Mouse (Mus musculus) liver, adult 2 months (tissue): ENCODE measurements around the gene Pdilt. TPM values are rescaled to one million over a fixed set of nuclear protein-coding genes. Genes with fewer than 3 reads are reported as not detected.
"Not testable (repeated sequence)": the region's sequence is repeated elsewhere in the genome, so short reads cannot be mapped to it uniquely, and the experiment has no call there.

Experiments
- DNase-seq: peaks from one replicate; pipeline ENCODE4 v3.0.0-alpha.2; 2011; ENCODE audit warnings: low read depth, low spot score; ENCODE audit errors: extremely low read depth
- H3K27ac ChIP-seq: fragments of 200-500 bp; replicated peaks from 2 replicates; pipeline ENCODE4 v1.5.1; 2012; ENCODE audit warnings: low read depth, mild to moderate bottlenecking, control low read depth, inconsistent platforms, low read length; ENCODE audit not compliant: insufficient read depth
- H3K27me3 ChIP-seq: fragments of 200-500 bp; 2 replicates; pipeline ENCODE4 v1.6.1; 2012; ENCODE audit warnings: mild to moderate bottlenecking, moderate library complexity, low read length, inconsistent platforms; ENCODE audit not compliant: control insufficient read depth, insufficient read depth
- H3K36me3 ChIP-seq: fragments of 200-500 bp; 2 replicates; pipeline ENCODE4 v1.6.1; 2012; ENCODE audit warnings: low read length, inconsistent platforms; ENCODE audit not compliant: control insufficient read depth, insufficient read depth
- H3K4me1 ChIP-seq: fragments of 200-500 bp; 2 replicates; pipeline ENCODE4 v1.6.1; 2011; ENCODE audit warnings: low read length; ENCODE audit not compliant: control insufficient read depth, insufficient read depth
- H3K4me3 ChIP-seq: fragments of 200-500 bp; 2 replicates; pipeline ENCODE4 v1.5.1; 2011; ENCODE audit warnings: low read depth, mild to moderate bottlenecking, control low read depth, low read length, moderate library complexity; ENCODE audit not compliant: insufficient read depth
- H3K79me2 ChIP-seq: fragments of 200-500 bp; 2 replicates; pipeline ENCODE4 v1.6.1; 2012; ENCODE audit warnings: inconsistent platforms, mild to moderate bottlenecking, low read length, moderate library complexity; ENCODE audit not compliant: control insufficient read depth, insufficient read depth
- H3K9ac ChIP-seq: fragments of 200-500 bp; 2 replicates; pipeline ENCODE4 v1.6.1; 2012; ENCODE audit warnings: low read depth, mild to moderate bottlenecking, control low read depth, inconsistent platforms, low read length
- CTCF ChIP-seq: fragments of 200-500 bp; IDR thresholded peaks from 2 replicates; pipeline ENCODE4 v1.5.1; 2011; ENCODE audit warnings: low read depth, low read length, control low read depth
- POLR2A ChIP-seq: fragments of 200-500 bp; IDR thresholded peaks from 2 replicates; pipeline ENCODE4 v1.6.1; 2011; ENCODE audit warnings: low read length, control low read depth; ENCODE audit not compliant: insufficient read depth; ENCODE audit errors: extremely low read depth
- WGBS: fragments of 180-500 bp; shearing (Covaris S2); methylation state at CpG from one replicate; pipeline ENCODE4 v1.1.7; 2018; 5-methylcytosine and 5-hydroxymethylcytosine counted together
- polyA plus RNA-seq: library from polyadenylated mRNA; depleted of rRNA; stranded (reverse); fragments of >200 nt; gene quantifications from 2 replicates; pipeline ENCODE4 v1.2.3, GENCODE M21; 2012; rRNA removed
- total RNA-seq: library from RNA; depleted of rRNA; stranded (reverse); fragments of >200 nt; gene quantifications from 2 replicates; pipeline ENCODE4 v1.2.3, GENCODE M21; 2014; rRNA removed

Gene Pdilt
- 5.7 and 11.6 TPM in 2 replicates for total RNA-seq
- polyA plus RNA-seq = 1.3 and 2.0 TPM in 2 replicates

GRCm38 (mm10) chr7:119523389-119523788 lies at the start of gene Pdilt:
Gene Pdilt (minus strand): TSS chr7:119523489.
- peak within 1 kb of the TSS; percentile 99 for H3K27ac ChIP-seq
- TF ChIP-seq CTCF = no peak
- TF ChIP-seq POLR2A = no peak

GRCm38 (mm10) chr7:119562476-119562875 lies 39.2 kb upstream of the Pdilt start:
- peaks cover 33% of the 10 kb centered on the region for H3K4me1 ChIP-seq
- H3K4me3 ChIP-seq, H3K27ac ChIP-seq, H3K36me3 ChIP-seq, H3K79me2 ChIP-seq, H3K9ac ChIP-seq, DNase-seq, H3K27me3 ChIP-seq: not testable (repeated sequence)
- WGBS = 86% methylated on average over 2 of the region's 2 CpGs

More at GRCm38 (mm10) chr7:119523389-119523788, at the start of gene Pdilt:
- Histone ChIP-seq H3K4me3 (peak within 1 kb of the TSS; percentile 9; the same call in 1 of the 2 replicates), H3K4me1 (peaks cover 28% of the 10 kb centered on the region), H3K9ac (peak within 1 kb of the TSS; percentile 70), H3K27me3 (no peaks in the 10 kb centered on the region), H3K36me3 (peaks cover 6% of the 10 kb centered on the region; the same call in 1 of the 2 replicates), H3K79me2 (no peaks in the 10 kb centered on the region)
- peak; percentile 32 for DNase-seq
- WGBS = 30% methylated on average over 4 of the region's 4 CpGs

- no peak overlapping the region for H3K9ac ChIP-seq
- 33% methylated on average over 4 of the region's 4 CpGs for WGBS
- H3K36me3 ChIP-seq = no peaks in the 10 kb centered on the region
- no peaks in the 10 kb centered on the region for H3K79me2 ChIP-seq
- TF ChIP-seq CTCF (no peak), POLR2A (no peak)
- H3K27ac ChIP-seq = no peak overlapping the region
- DNase-seq = no peak
- H3K27me3 ChIP-seq = no peaks in the 10 kb centered on the region
- H3K4me1 ChIP-seq = peaks cover 33% of the 10 kb centered on the region
- no peak overlapping the region for H3K4me3 ChIP-seq
These were observed 38.2 kb upstream of the Pdilt start for GRCm38 (mm10) chr7:119561441-119561840.

DNA sequence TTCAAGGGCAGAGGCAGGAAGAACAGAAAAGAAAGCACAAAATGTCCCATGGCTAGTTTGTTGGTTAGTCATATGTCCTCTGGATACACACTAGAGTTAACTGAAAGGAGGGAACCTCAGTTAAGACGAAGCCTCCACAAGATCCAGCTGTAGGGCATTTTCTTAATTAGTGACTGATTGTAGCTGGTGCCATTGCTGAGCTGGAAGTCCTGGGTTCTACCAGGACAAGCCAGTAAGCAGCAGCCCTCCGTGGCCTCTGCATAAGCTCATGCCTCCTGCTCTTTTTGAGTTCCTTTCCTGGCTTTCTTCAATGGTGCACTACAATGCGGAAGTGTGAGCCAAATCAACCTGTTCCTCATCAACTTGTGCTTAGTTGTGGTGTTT lies 37.2 kb upstream of the Pdilt start:
- Histone ChIP-seq H3K4me1 (peaks cover 33% of the 10 kb centered on the region), H3K79me2 (no peaks in the 10 kb centered on the region), H3K9ac (no peak overlapping the region), H3K27me3 (no peaks in the 10 kb centered on the region), H3K27ac (peak overlapping the region; percentile 82), H3K4me3 (no peak overlapping the region), H3K36me3 (no peaks in the 10 kb centered on the region)
- no peak for DNase-seq
- TF ChIP-seq POLR2A (no peak), CTCF (no peak)
- 71% methylated on average over 3 of the region's 3 CpGs for WGBS

DNA sequence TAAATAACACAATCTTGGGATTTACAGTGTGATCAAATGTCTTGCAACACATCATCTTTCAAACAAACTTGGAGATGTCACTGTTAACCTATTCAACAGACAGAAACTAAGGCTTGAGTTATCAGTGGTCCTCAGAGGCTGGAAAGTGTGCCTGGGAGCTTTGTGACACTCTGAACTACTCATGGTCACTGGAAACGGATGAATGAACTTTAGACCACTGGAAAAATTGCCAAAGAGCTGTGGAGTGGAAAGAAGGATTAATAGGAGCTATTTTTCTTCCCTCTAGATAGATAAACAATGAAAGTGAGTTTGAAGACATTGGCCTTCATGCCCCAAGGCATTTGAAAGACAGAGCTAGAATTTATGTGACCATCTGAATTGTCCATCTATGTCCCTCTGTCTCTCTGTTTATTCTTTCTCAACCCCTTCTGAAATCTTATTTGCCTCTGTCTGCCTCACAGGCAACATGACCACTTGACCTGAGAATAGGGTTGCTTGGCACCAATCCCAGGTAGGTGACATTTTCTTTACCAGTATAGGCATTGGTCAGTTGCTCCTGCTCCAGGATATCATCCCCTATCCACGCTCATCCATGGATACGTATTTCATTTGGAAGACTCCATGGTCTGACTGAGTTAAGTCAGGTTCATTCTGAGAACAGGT lies 36.6 kb upstream of the Pdilt start:
- Histone ChIP-seq H3K36me3 (no peaks in the 10 kb centered on the region), H3K27me3 (no peaks in the 10 kb centered on the region), H3K4me3 (no peak overlapping the region), H3K4me1 (peaks cover 33% of the 10 kb centered on the region), H3K79me2 (no peaks in the 10 kb centered on the region), H3K9ac (no peak overlapping the region), H3K27ac (peak overlapping the region; percentile 82)
- DNase-seq = peak; percentile 75
- TF ChIP-seq CTCF = no peak
- TF ChIP-seq POLR2A = no peak
- WGBS = 30% methylated on average over 3 of the region's 3 CpGs

DNA sequence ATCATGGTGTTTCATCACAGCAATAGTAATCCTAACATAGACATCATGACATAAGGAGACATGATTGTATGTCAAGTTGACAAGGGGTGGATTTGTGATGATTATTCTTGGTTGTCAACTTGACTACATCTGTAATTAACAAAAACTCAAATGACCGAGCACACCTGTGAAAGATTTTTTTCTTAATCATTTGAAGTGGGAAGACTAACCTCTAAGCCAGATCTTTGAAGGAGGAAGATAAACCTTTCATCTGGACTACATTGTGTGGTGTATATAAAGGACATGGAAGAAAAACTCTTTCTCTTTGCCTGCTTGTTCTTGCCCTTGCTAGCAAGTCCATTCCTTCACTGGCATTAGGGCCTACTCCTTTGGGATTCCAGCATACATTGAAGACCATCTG lies 30.8 kb upstream of the Pdilt start, which contains the start of gene Acsm2:
TSS of gene Acsm2 (plus strand) at position 301 of the 400 bp plus-strand sequence.
- Histone ChIP-seq H3K27ac (no peak within 1 kb of the TSS), H3K36me3 (no peaks in the 10 kb centered on the region), H3K79me2 (no peaks in the 10 kb centered on the region), H3K9ac (no peak within 1 kb of the TSS), H3K4me3 (no peak within 1 kb of the TSS), H3K27me3 (no peaks in the 10 kb centered on the region), H3K4me1 (peaks cover 21% of the 10 kb centered on the region)
- WGBS = 96% methylated on average over 1 of the region's 1 CpGs
- no peak for DNase-seq
- TF ChIP-seq CTCF (no peak), POLR2A (no peak)
